Mouse (Mus musculus): ENCODE measurements around the gene Clpx.

DNA sequence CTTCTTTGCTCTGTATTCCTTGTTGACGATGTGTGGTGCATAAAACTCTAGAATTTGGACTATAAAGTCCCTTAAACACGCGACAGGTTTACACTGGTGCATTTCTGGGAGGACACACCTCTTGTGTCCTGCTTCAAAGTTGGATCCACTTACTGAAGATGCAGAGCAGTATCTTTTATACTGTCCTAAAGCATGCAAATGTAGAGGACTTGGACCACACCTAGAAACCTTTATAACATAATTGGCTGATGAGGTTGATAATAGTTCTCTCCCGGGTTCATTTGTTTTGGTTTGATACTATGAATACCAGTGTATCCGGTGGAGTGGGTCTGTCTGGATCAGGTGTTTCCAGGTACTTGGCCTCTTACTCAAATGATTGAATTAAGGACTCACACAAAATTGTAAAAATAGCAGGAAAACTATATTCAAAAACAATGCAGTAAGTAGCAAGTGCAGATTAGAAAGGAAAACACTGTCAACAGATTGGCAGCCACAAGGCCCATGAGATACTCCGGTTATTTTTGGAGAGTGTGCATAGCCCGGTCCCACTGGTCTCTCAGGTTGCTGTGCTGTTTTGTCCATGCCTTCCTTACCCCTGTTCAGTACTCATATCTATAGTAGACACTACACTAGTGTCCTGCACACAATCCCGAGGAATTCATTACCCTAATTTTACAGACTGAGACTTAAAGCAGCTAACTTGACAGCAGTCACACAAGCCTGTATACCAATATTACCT, 53.2 kb downstream of the Clpx start:
- TF ChIP-seq CTCF (IDR thresholded peaks at IDR 0.05; ENCODE audit: low read depth): no peak
- TF ChIP-seq EP300 (IDR thresholded peaks at IDR 0.05; ENCODE audit: low read depth): no peak

Measured in liver, embryonic 14.5 days (tissue).